Mouse (Mus musculus) left cerebral cortex, postnatal 10 days (tissue): ENCODE measurements around the gene Irf2bp1. TPM values are rescaled to one million over a fixed set of nuclear protein-coding genes. Genes with fewer than 3 reads are reported as not detected.

ENCODE experiments used
- DNase-seq, 2 experiments: peaks; one replicate each; pipeline ENCODE4 v3.0.0; 2021 to 2022; ENCODE audit warnings: low spot score in 2 of 2, mixed read lengths in 1 of 2; ENCODE audit errors: extremely low spot score in 1 of 2
- intact Hi-C: fragments of 180-260 bp; cut with DNase I; formaldehyde crosslinking; loops from one replicate; pipeline ENCODE4 v1.15.1; 2025
- total RNA-seq, 2 experiments: library from RNA; stranded (reverse); gene quantifications; 2 replicates each; pipeline ENCODE4 v1.2.3; 2021

The Irf2bp1 gene
- total RNA-seq = 10 to 100 TPM; 44.8 to 46.1 TPM

DNA sequence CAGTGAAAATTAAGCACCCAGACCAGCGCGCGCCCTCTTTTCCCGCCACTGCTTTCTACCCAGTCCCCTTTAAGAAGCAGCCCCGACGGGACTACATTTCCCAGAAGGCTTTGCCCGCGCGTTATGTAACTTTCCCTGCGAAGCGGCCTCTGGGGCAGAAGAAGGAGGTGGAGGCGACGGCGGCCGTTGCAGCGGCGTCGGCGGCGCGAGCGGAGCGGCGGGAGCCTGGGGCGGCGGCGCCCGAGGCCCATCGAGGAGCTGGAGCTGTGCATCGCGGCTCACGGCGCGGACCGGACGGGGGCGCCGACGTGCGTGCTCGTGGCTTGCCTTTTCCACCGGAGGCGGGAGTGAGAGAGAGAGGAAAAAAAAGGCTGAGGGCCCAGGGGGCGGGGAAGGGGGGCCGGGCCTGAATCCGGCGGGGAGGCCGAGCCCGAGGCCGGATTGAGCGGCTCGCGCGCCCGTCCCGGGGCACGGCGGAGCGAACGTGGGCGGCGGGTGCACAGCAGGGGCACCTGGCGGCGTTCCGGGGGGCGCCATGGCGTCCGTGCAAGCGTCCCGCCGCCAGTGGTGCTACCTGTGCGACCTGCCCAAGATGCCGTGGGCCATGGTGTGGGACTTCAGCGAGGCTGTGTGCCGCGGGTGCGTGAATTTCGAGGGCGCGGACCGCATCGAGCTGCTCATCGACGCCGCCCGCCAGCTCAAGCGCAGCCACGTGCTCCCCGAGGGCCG lies at the start of gene Irf2bp1:
Gene Irf2bp1, plus strand, starts transcription at position 143 of the 729 bp plus-strand sequence.
- intact Hi-C loops = no loop called here
- DNase-seq = peak; percentile 92 to 95

- intact Hi-C loops = loop anchor here (5.0 kb wide), 1 partner anchor 60 kb away; no protein-coding TSS in a partner anchor
- peak in 1 of 2 experiments; percentile 82 for DNase-seq
Observed at GRCm38 (mm10) chr7:18957569-18958383, 46.1 kb upstream of the Irf2bp1 start.

- DNase-seq = no peak
- intact Hi-C loops = loop anchor here (5.0 kb wide), 1 partner anchor 61 kb away; no protein-coding TSS in a partner anchor
Observed at GRCm38 (mm10) chr7:18958384-18958766, 45.5 kb upstream of the Irf2bp1 start.

- intact Hi-C loops = loop anchor here (5.0 kb wide), 1 partner anchor 62 kb away; no protein-coding TSS in a partner anchor
Observed at GRCm38 (mm10) chr7:18959446-18959845, 44.4 kb upstream of the Irf2bp1 start.

DNA sequence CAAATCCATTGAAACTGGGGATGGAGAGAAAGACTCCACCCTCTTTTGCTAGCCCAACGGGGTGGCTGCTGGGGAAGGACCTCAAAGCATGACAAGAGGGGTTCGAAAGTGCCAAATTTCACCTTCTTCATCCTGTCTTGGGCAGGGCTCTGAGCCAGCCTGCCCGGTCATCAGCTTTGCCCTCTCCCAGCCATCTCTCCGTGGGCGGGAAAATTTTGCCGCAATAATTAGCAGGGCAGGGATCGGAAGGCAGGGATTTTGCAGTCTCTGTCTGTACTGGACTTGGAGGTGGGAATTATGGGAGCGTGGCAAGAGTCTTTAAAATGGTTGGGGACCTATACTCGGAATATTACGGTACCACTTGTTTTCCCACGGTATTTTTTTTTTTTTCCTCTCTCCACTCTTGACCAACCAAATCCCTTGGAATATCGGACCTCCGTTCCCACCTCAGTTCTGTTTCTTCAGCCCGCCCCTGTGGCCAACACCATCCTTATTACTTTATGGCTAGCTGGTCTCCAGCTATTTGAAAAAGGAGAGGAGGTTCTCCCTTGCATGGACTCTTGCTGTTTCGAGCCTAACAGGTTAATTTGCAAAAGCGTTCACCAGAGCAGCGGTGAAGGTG lies 41.6 kb upstream of the Irf2bp1 start:
- DNase-seq = no peak

More at GRCm38 (mm10) chr7:18959446-18959845, 44.4 kb upstream of the Irf2bp1 start:
- no peak for DNase-seq

DNA sequence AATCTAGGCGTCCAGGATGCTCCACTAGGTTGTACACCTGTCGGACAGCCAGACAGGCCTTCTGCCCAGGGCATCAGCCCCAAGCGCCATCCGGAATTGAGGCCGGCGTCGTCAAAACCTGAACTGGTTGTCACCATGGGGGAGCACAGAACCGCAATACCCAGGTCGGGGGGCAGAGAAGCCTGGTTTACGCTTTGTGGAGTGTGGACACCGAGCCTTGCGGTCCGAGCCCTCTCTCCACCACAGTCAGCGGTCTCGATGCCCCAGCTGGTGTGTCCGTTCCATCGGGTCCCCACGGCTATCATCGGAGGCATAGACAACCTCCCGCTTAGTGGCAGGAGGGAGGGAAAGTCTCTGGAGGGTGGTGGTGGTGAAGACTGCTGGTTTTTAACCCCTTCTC lies 41.0 kb upstream of the Irf2bp1 start:
- no peak for DNase-seq
- intact Hi-C loops = loop anchor here (5.0 kb wide), 1 partner anchor 35 kb away; the partner anchor contains the start of gene Nova2

More for the DNA sequence above, 41.6 kb upstream of the Irf2bp1 start:
- intact Hi-C loops = loop anchor here (5.0 kb wide), 1 partner anchor 35 kb away; the partner anchor contains the start of gene Nova2

DNA sequence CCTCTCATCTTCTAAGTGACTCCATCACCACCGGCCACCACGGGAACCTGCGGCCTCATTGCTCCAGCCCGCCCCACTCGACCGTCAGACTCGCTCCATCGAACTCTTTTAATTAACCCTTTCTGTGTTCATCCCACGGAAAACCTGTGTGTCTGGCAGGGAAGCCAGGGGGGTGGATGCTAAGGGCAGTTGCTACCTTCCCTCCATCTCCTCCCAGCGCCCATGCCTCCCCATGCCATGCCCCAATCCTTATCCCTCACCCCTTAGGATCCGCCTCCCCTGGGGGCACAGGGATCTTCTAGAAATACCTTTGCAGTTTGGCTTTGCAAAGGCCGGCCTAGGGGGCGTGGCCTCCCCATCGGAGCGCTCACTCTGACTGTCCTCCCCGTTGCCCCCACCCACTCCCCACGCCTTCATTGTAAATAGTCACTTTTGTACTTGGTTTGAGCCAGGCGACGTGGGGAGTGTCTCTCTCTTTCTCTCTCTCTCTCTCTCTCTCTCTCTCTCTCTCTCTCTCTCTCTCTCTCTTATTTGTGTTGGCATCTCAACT lies 40.5 kb upstream of the Irf2bp1 start:
- intact Hi-C loops = loop anchor here (5.0 kb wide), 1 partner anchor 36 kb away; the partner anchor contains the start of gene Nova2
- peak in 1 of 2 experiments; percentile 47 for DNase-seq

GRCm38 (mm10) chr7:18965312-18965711 lies 38.5 kb upstream of the Irf2bp1 start:
- intact Hi-C loops = no loop called here
- no peak for DNase-seq

DNA sequence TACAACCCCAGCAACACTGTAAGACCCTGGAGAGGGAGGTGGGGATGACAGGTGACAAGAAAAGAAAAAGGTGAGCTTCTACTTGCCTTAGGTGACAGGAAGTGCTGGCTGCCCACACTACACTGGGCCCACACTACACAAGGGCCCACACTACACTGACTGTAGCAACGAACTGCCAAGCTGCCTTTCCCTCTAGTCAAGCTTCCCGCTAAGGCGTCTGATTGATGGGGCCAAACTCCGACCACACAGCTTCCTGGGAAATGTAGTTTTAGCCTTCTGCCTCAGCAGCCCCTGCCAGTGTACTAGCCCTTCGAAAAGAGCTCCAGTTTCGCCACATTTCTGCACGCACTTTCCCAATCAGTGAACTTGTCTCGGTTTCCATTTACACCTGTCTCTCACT lies 36.2 kb upstream of the Irf2bp1 start:
- DNase-seq = no peak
- intact Hi-C loops = no loop called here

- DNase-seq = no peak
- intact Hi-C loops = no loop called here
Observed at GRCm38 (mm10) chr7:18970956-18971355, 32.9 kb upstream of the Irf2bp1 start.

GRCm38 (mm10) chr7:18978381-18978780 lies 25.5 kb upstream of the Irf2bp1 start:
- intact Hi-C loops = no loop called here
- no peak for DNase-seq

DNA sequence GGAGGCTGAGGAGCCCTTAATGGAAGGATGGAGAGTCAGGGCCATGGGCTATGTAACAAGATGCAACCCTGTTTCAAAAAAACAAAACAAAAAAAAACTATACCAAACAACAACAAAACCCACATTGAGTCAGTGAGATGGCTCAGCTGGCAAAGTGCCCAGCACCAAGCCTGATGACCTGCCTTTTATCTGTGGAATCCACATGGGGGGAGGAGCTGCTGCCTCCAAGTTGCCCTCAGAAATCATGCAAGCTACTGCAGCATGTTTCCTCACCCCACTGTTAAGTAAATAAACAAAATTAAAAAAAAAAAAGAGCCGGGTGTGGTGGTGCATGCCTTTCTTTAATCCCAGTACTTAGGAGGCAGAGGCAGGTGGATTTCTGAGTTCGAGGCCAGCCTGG lies 17.3 kb upstream of the Irf2bp1 start:
- no peak for DNase-seq
- intact Hi-C loops = no loop called here

DNA sequence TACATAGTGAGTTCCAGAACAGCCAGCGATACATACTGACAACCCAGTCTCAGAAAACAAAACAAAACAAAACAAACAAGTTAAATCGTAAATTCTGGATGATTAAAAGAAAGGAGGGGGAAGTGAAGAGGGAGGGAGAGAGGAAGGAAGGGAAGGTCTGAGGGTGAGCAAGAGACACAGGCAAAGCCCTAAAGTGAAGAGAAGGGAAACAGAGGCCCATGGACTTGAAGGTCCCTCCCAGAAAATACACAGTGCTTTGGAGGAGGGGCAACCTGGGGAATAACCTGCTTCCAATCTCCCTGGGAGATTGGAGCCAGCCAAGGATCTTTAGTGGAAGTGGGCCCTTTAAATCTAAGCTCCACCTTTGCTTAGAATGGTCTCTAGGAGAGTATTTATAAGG lies 16.7 kb upstream of the Irf2bp1 start, which contains the start of gene Nanos2:
Gene Nanos2, plus strand, starts transcription at position 301 of the 400 bp plus-strand sequence.
- intact Hi-C loops = no loop called here
- no peak for DNase-seq

- intact Hi-C loops = no loop called here
- no peak for DNase-seq
Observed at GRCm38 (mm10) chr7:18987747-18988146, 16.1 kb upstream of the Irf2bp1 start.

DNA sequence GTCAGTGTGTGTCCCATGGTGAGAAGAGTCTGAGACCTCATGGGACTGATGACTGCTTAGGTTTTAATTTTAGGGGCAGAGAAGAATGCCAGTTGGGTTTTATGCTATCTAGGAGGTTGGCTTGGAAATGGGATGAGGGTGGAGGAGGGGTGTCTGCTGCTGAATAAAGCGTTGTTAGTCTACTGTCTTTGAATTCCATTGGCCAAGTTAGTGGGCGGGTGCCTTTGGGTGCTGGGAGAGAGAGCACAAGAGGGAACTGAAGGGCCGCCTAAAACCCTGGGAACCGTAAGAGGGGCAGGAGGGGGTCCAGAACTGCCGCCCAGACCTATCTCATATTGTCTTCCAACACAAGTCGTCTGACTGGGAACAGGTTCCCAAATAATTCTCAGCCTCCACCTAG lies 15.1 kb upstream of the Irf2bp1 start:
- intact Hi-C loops = no loop called here
- DNase-seq = no peak

DNA sequence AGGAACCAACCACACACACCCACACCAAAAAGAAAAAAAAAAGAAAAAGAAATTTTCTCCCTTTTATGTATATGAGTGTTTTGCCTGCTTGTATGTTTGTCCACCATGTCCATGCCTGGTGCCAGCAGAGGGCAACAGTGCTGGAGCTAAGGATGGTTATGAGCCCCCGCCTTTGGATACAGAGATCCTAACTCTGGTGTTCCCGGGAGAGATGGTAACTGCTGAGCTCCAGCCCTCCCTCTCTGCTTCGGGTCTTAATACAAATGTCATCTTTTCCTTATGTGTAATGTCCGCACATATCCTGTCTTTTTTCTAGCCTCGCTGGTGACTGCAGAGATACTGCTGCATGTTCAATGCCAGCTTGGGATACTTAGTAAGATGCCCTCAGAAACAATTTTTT lies 13.8 kb upstream of the Irf2bp1 start:
- intact Hi-C loops = loop anchor here (5.0 kb wide), 1 partner anchor 98 kb away; no protein-coding TSS in a partner anchor
- no peak for DNase-seq

DNA sequence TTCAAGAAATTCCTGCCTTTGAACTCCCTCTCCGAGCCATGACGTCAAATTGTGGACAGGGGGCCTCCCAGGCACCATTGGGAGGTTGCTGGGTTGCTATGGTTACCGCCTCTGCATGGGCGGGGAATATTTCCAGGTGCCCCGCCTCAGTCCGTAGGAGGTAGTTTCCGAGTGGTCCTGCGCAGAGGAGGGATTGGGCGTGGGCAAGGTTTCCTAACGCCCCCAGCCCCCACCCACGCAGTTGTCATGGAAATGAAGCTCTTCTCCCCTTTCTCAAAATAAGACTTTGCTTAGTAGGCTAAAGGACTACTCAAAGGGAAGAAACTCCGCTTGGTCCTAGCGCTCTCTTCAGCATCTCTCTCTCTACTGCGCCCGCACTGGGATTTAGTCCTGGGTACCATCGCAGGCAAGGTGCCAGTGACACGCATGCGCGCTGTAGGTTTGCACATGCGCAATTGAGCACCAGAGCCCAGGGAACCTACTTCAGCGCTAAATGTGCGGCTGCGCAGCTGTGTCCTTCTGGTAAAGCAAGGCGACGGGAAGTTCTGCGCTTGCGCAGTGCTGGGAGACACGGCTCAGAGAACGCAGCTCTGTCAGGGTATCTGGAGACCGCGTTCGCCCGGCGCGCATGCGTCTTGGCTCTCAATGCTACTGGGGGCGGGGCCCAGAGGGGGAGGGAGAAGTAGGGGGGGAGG lies 13.1 kb upstream of the Irf2bp1 start, which contains the start of gene Mypop:
Gene Mypop, plus strand, starts transcription at position 645 of the 695 bp plus-strand sequence.
- DNase-seq = peak; percentile 100
- intact Hi-C loops = loop anchor here (5.0 kb wide), 1 partner anchor 98 kb away; no protein-coding TSS in a partner anchor
